Mouse (Mus musculus) gonadal fat pad, adult 2 months (tissue): ENCODE results near the gene Urgcp. TPM values are rescaled to one million over a fixed set of nuclear protein-coding genes. Genes with fewer than 3 reads are reported as not detected.

Experiments used
- DNase-seq: peaks from one replicate; pipeline ENCODE4 v3.0.0-alpha.2; 2012; ENCODE audit warnings: low read depth
- polyA plus RNA-seq: library from polyadenylated mRNA; depleted of rRNA; stranded (reverse); fragments of >200 nt; gene quantifications from 2 replicates; pipeline ENCODE4 v1.2.3, GENCODE M21; 2012; rRNA removed

Urgcp gene
- polyA plus RNA-seq, 1 experiment, result 22.4 TPM

- DNase-seq, result no peak
These were observed 47.0 kb downstream of the Urgcp start for GRCm38 (mm10) chr11:5715179-5715578.

GRCm38 (mm10) chr11:5707530-5708353, 54.4 kb downstream of the Urgcp start:
- peak; percentile 20 for DNase-seq

- no peak for DNase-seq
These were observed 55.2 kb downstream of the Urgcp start for GRCm38 (mm10) chr11:5706874-5707529.

- DNase-seq, result no peak
These were observed 56.2 kb downstream of the Urgcp start for GRCm38 (mm10) chr11:5705972-5706371.

GRCm38 (mm10) chr11:5703341-5703740, 58.8 kb downstream of the Urgcp start:
- no peak for DNase-seq

GRCm38 (mm10) chr11:5702957-5703332, 59.2 kb downstream of the Urgcp start:
- no peak for DNase-seq

- DNase-seq, result no peak
These were observed 59.8 kb downstream of the Urgcp start for GRCm38 (mm10) chr11:5702271-5702956.

- no peak for DNase-seq
These were observed 60.4 kb downstream of the Urgcp start for GRCm38 (mm10) chr11:5701821-5702220.

- no peak for DNase-seq
These were observed 60.9 kb downstream of the Urgcp start for GRCm38 (mm10) chr11:5701300-5701699.

- DNase-seq, result no peak
These were observed 61.4 kb downstream of the Urgcp start for GRCm38 (mm10) chr11:5700808-5701207.

- no peak for DNase-seq
These were observed 70.4 kb downstream of the Urgcp start for GRCm38 (mm10) chr11:5691775-5692174.

GRCm38 (mm10) chr11:5684283-5684682, 77.9 kb downstream of the Urgcp start:
- no peak for DNase-seq

- no peak for DNase-seq
These were observed 79.6 kb downstream of the Urgcp start for GRCm38 (mm10) chr11:5682541-5682940.

Other genes with a start within 250 kb of the Urgcp start
- 120 and 157 TPM in 2 replicates for gene Xbp1, start 241.7 kb downstream of the Urgcp start, polyA plus RNA-seq
- gene Ccdc117, start 220.2 kb downstream of the Urgcp start, polyA plus RNA-seq, result 5.8 and 7.2 TPM in 2 replicates
- 0.42 and 0.61 TPM in 2 replicates for gene Ankrd36, start 192.7 kb downstream of the Urgcp start, polyA plus RNA-seq
- gene Mrps24, start 46.7 kb downstream of the Urgcp start, polyA plus RNA-seq, result 101 and 114 TPM in 2 replicates
- 53.0 and 63.6 TPM in 2 replicates for gene Dbnl, start 26.1 kb upstream of the Urgcp start, polyA plus RNA-seq
- 8.0 and 11.2 TPM in 2 replicates for gene Pgam2, start 41.4 kb upstream of the Urgcp start, polyA plus RNA-seq
- 21.6 and 22.7 TPM in 2 replicates for gene Polm, start 75.6 kb upstream of the Urgcp start, polyA plus RNA-seq
- 73.9 and 92.9 TPM in 2 replicates for gene Aebp1, start 99.6 kb upstream of the Urgcp start, polyA plus RNA-seq
- gene Pold2, start 115.9 kb upstream of the Urgcp start, polyA plus RNA-seq, result 96.7 and 101 TPM in 2 replicates
- 0.61 and 0.92 TPM in 2 replicates for gene Myl7, start 136.4 kb upstream of the Urgcp start, polyA plus RNA-seq
- 2.1 and 2.4 TPM in 2 replicates for gene Gck, start 187.7 kb upstream of the Urgcp start, polyA plus RNA-seq
- gene Ykt6, start 193.3 kb upstream of the Urgcp start, polyA plus RNA-seq, result 76.3 and 87.6 TPM in 2 replicates